Mouse (Mus musculus) limb, embryonic 14.5 days (tissue): ENCODE data around the gene Mmp21. TPM values are rescaled to one million over a fixed set of nuclear protein-coding genes. Genes with fewer than 3 reads are reported as not detected.
"Not testable (repeated sequence)": the region's sequence is repeated elsewhere in the genome, so short reads cannot be mapped to it uniquely, and the experiment has no call there.

Source experiments
- ATAC-seq: fragments of 200-750 bp; cut with Nextera tagmentation; 2 replicates; pipeline ENCODE4 v1.8.0; 2017; ENCODE audit warnings: low read depth, moderate number of reproducible peaks, moderate TSS enrichment; ENCODE audit not compliant: low FRiP score
- DNase-seq: peaks from one replicate; pipeline ENCODE4 v3.0.0-alpha.2; 2015; ENCODE audit warnings: low spot score
- H3K27ac ChIP-seq: fragments of 300-500 bp; sonication (generic); replicated peaks from 2 replicates; pipeline ENCODE4 v1.5.1; 2014; ENCODE audit warnings: low read depth, mild to moderate bottlenecking, low read length, moderate library complexity, mixed read lengths
- H3K27me3 ChIP-seq: fragments of 300-500 bp; sonication (generic); 2 replicates; pipeline ENCODE4 v1.6.1; 2014; ENCODE audit warnings: low read length, mixed read lengths; ENCODE audit not compliant: control insufficient read depth, insufficient read depth
- H3K36me3 ChIP-seq: fragments of 300-500 bp; sonication (generic); 2 replicates; pipeline ENCODE4 v1.6.1; 2014; ENCODE audit warnings: mild to moderate bottlenecking, low read length, moderate library complexity, mixed read lengths; ENCODE audit not compliant: control insufficient read depth, insufficient read depth
- H3K4me1 ChIP-seq: fragments of 300-500 bp; sonication (generic); 2 replicates; pipeline ENCODE4 v1.6.1; 2014; ENCODE audit warnings: antibody characterized with exemption, low read length, mixed read lengths; ENCODE audit not compliant: control insufficient read depth, insufficient read depth
- H3K4me2 ChIP-seq: fragments of 300-500 bp; sonication (generic); replicated peaks from 2 replicates; pipeline ENCODE4 v1.6.1; 2014; ENCODE audit warnings: low read depth, mild to moderate bottlenecking, low read length, moderate library complexity; ENCODE audit not compliant: severe bottlenecking
- H3K4me3 ChIP-seq: fragments of 300-500 bp; sonication (generic); replicated peaks from 2 replicates; pipeline ENCODE4 v1.5.1; 2014; ENCODE audit warnings: low read length
- H3K9ac ChIP-seq: fragments of 300-500 bp; sonication (generic); 2 replicates; pipeline ENCODE4 v1.6.1; 2014; ENCODE audit warnings: mild to moderate bottlenecking, low read depth, low read length, moderate library complexity; ENCODE audit not compliant: severe bottlenecking
- H3K9me3 ChIP-seq: fragments of 300-500 bp; sonication (generic); 2 replicates; pipeline ENCODE4 v1.6.1; 2016; ENCODE audit warnings: low read length; ENCODE audit not compliant: control insufficient read depth
- POLR2A ChIP-seq: fragments of 200-500 bp; IDR thresholded peaks from 2 replicates; pipeline ENCODE4 v1.8.0; 2012; ENCODE audit warnings: inconsistent platforms, mild to moderate bottlenecking, moderate library complexity, borderline replicate concordance; ENCODE audit not compliant: insufficient read depth, insufficient read length; ENCODE audit errors: extremely low read depth
- WGBS: fragments of 180-500 bp; shearing (Covaris S2); extraction: QIAGEN DNeasy Blood & Tissue Kit; methylation state at CpG from one replicate; pipeline ENCODE4 v1.1.7; 2014; 5-methylcytosine and 5-hydroxymethylcytosine counted together
- polyA plus RNA-seq, 2 experiments: library from polyadenylated mRNA; depleted of rRNA in 1 of 2; stranded (reverse) in 1 of 2; unstranded in 1 of 2; fragments of >200 nt; fragmentation: Nextera tagmentation in 1 of 2; extraction: Ambion mirVana in 1 of 2; gene quantifications; 2 replicates each; pipeline versions ENCODE4 v1.2.1 to v1.2.3; 2012 to 2014

Mmp21 gene
- polyA plus RNA-seq, 2 experiments = not detected

- WGBS = 87% methylated on average over 4 of the region's 4 CpGs
- Histone ChIP-seq H3K4me1 (no peaks in the 10 kb centered on the region), H3K4me3 (no peak overlapping the region), H3K27ac (no peak overlapping the region), H3K9ac (no peak overlapping the region), H3K36me3 (peaks cover 7% of the 10 kb centered on the region), H3K9me3 (no peaks in the 10 kb centered on the region), H3K4me2 (no peak overlapping the region), H3K27me3 (no peaks in the 10 kb centered on the region)
- ATAC-seq (no peak), DNase-seq (no peak)
- TF ChIP-seq POLR2A = no peak
Measured at GRCm38 (mm10) chr7:133699885-133700284, 20.0 kb upstream of the Mmp21 start.

GRCm38 (mm10) chr7:133698021-133698709 lies 18.3 kb upstream of the Mmp21 start:
- H3K4me2 ChIP-seq = no peak overlapping the region
- H3K4me1 ChIP-seq = no peaks in the 10 kb centered on the region
- H3K36me3 ChIP-seq = peaks cover 7% of the 10 kb centered on the region
- H3K9ac ChIP-seq = no peak overlapping the region
- no peak for ATAC-seq
- TF ChIP-seq POLR2A = no peak
- WGBS = 90% methylated on average over 12 of the region's 12 CpGs
- no peak for DNase-seq
- no peak overlapping the region for H3K4me3 ChIP-seq
- H3K9me3 ChIP-seq = no peaks in the 10 kb centered on the region
- H3K27me3 ChIP-seq = no peaks in the 10 kb centered on the region
- no peak overlapping the region for H3K27ac ChIP-seq

- not testable (repeated sequence) for H3K9ac ChIP-seq, ATAC-seq, H3K4me3 ChIP-seq, H3K27me3 ChIP-seq, H3K4me1 ChIP-seq, DNase-seq, H3K4me2 ChIP-seq, H3K27ac ChIP-seq, H3K9me3 ChIP-seq
- H3K36me3 ChIP-seq = peaks cover 27% of the 10 kb centered on the region
Measured at GRCm38 (mm10) chr7:133685644-133686043, 5.8 kb upstream of the Mmp21 start.

GRCm38 (mm10) chr7:133684701-133685100 lies 4.8 kb upstream of the Mmp21 start:
- Histone ChIP-seq H3K4me1 (no peaks in the 10 kb centered on the region), H3K9me3 (peaks cover 10% of the 10 kb centered on the region; the same call in 1 of the 2 replicates)
- WGBS = 97% methylated on average over 6 of the region's 6 CpGs

GRCm38 (mm10) chr7:133684110-133684509 lies 4.2 kb upstream of the Mmp21 start:
- TF ChIP-seq POLR2A = no peak
- no peak overlapping the region for H3K4me3 ChIP-seq
- no peak for DNase-seq
- no peak overlapping the region for H3K9ac ChIP-seq
- no peaks in the 10 kb centered on the region for H3K27me3 ChIP-seq
- H3K4me2 ChIP-seq = no peak overlapping the region
- H3K36me3 ChIP-seq = peaks cover 12% of the 10 kb centered on the region
- H3K27ac ChIP-seq = no peak overlapping the region
- ATAC-seq = no peak
- no peaks in the 10 kb centered on the region for H3K4me1 ChIP-seq
- H3K9me3 ChIP-seq = peaks cover 10% of the 10 kb centered on the region; the same call in 1 of the 2 replicates
- WGBS = 87% methylated on average over 5 of the region's 5 CpGs

More at GRCm38 (mm10) chr7:133684701-133685100, 4.8 kb upstream of the Mmp21 start:
- Histone ChIP-seq H3K27me3 (no peaks in the 10 kb centered on the region), H3K27ac (no peak overlapping the region), H3K36me3 (peaks cover 17% of the 10 kb centered on the region), H3K4me2 (no peak overlapping the region), H3K9ac (no peak overlapping the region), H3K4me3 (no peak overlapping the region)
- DNase-seq (no peak), ATAC-seq (no peak)
- no peak for TF ChIP-seq POLR2A
